Mouse (Mus musculus) cerebellum, adult 2 months (tissue): ENCODE data around the gene AU018091. TPM values are rescaled to one million over a fixed set of nuclear protein-coding genes. Genes with fewer than 3 reads are reported as not detected.

Source experiments
- polyA plus RNA-seq: library from polyadenylated mRNA; depleted of rRNA; stranded (reverse); fragments of >200 nt; gene quantifications from 2 replicates; pipeline ENCODE4 v1.2.3, GENCODE M21; 2012; rRNA removed

AU018091 gene
- polyA plus RNA-seq, 1 experiment: not detected

Other genes with a start within 250 kb of the AU018091 start
- 0.02 TPM in 1 of 2 replicates, not detected in the other for gene Nlrp12, start 80.5 kb upstream of the AU018091 start, polyA plus RNA-seq
- 43.3 and 45.3 TPM in 2 replicates for gene Myadm, start 119.9 kb upstream of the AU018091 start, polyA plus RNA-seq
- gene Prkcg, start 120.0 kb upstream of the AU018091 start, polyA plus RNA-seq: 152 and 195 TPM in 2 replicates
- gene Cacng7, start 163.8 kb upstream of the AU018091 start, polyA plus RNA-seq: 278 and 296 TPM in 2 replicates
- 16.6 and 20.6 TPM in 2 replicates for gene Cacng8, start 221.5 kb upstream of the AU018091 start, polyA plus RNA-seq